ENCODE assay signal across 9 mouse cellular contexts in the genomic region with DNA sequence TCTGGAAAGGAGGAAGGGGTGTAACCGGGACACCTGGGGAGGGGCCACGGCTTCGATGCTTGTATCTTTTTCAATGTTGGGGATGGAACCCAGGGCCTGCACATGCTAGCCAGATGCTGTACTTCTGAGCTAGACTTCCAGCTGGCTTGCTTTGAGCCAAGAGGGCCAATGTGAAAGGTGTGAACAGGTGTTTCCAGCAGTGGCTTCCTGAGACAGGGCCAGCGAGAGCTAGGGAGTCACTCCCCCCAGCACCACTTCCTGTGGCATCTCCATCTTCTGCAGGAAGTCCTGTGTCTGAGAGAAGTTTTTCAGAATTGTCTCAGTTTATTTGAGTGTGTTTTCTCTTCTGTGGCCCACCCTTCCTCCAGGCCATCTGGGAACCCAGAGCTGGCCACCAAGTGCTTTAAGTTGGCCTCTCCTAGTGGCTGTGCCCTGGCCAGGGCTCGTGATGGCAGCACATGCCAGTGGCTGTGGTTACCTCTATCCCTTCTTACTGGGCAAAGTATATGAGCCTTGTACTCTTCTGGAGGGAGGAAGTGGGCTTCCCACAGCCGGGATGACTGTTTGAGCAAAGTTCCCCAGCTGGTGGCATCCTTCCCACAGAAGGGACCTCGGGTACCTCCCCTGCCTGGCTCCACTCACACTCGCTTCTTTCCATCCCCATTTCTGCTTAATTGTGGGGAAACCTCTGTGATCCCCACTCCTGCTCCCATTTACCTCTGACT. TPM values are rescaled to one million over a fixed set of nuclear protein-coding genes. Genes with fewer than 3 reads are reported as not detected.
DNase-seq lines count a peak whose midpoint lies in the region; ATAC-seq lines count a peak whose summit lies in the region.
"Had no signal": no experiment of that assay in that cellular context is flagged by ENCODE, and none has a peak within 500 bp of the region (broad histone marks: within the 10 kb centered on the region; RNA-seq: fewer than 3 reads in every experiment).

No protein-coding gene starts in this region.

- no peak for ATAC-seq in heart, embryonic 15.5 days (replicated peaks; ENCODE audit: insufficient number of reproducible peaks, insufficient read depth, low FRiP score, low read depth)
- no peak for ATAC-seq in neural tube, embryonic 15.5 days (ENCODE audit: low FRiP score)

- H3K4me1 ChIP-seq in heart, embryonic 15.5 days (replicated peaks) = peaks cover 49% of the 10 kb centered on the region
- peaks cover 13% of the 10 kb centered on the region; the same call in 1 of the 2 replicates for H3K4me1 ChIP-seq in neural tube, embryonic 15.5 days

- H3K9ac ChIP-seq in heart, embryonic 15.5 days = no peak overlapping the region
- H3K9ac ChIP-seq in neural tube, embryonic 15.5 days (replicated peaks) = no peak overlapping the region

- H3K4me3 ChIP-seq in heart, embryonic 15.5 days = no peak overlapping the region
- no peak overlapping the region for H3K4me3 ChIP-seq in neural tube, embryonic 15.5 days (replicated peaks)

- no peak for DNase-seq in heart, adult 9 months (ENCODE audit: low spot score in 2 of 2)
- no peak for DNase-seq in neural tube, embryonic 10.5 days (ENCODE audit: extremely low spot score, low spot score)
- peak; percentile 21 to 34 for DNase-seq in natural killer cell, adult 2 months (ENCODE audit: low spot score in 2 of 2)
- DNase-seq in thymus, postnatal 4 days = peak; percentile 66
- no peak for DNase-seq in cerebellum, adult 8-10 months
- DNase-seq in right cerebral cortex, adult 18-20 months = no peak
- DNase-seq: cerebellum, adult 9-10 months had no signal

- H3K9me3 ChIP-seq in heart, embryonic 15.5 days (replicated peaks) = no peaks in the 10 kb centered on the region
- H3K9me3 ChIP-seq in neural tube, embryonic 15.5 days (replicated peaks) = no peaks in the 10 kb centered on the region

- peak overlapping the region; percentile 70 for H3K27ac ChIP-seq in heart, embryonic 15.5 days
- H3K27ac ChIP-seq in neural tube, embryonic 15.5 days (replicated peaks) = peak overlapping the region; percentile 51; the same call in 1 of the 2 replicates

- H3K36me3 ChIP-seq in heart, embryonic 15.5 days = no peaks in the 10 kb centered on the region
- H3K36me3 ChIP-seq in neural tube, embryonic 15.5 days = no peaks in the 10 kb centered on the region

- no peak overlapping the region for H3K4me2 ChIP-seq in heart, embryonic 15.5 days
- H3K4me2 ChIP-seq in neural tube, embryonic 15.5 days = no peak overlapping the region

- no peaks in the 10 kb centered on the region for H3K27me3 ChIP-seq in heart, embryonic 15.5 days
- H3K27me3 ChIP-seq in neural tube, embryonic 15.5 days (replicated peaks) = no peaks in the 10 kb centered on the region

- WGBS in heart, embryonic 15.5 days = 79% methylated on average over 8 of the region's 8 CpGs
- 81% methylated on average over 8 of the region's 8 CpGs for WGBS in neural tube, embryonic 15.5 days

RNA-seq across cellular contexts. Expression of a gene that starts 17.3 kb away (rescaled TPM):
- 66.0 and 71.5 TPM in 2 replicates for polyA plus RNA-seq in heart, embryonic 15.5 days (2015; fragmentation: Nextera tagmentation; extraction: Ambion mirVana)
- 129 and 144 TPM in 2 replicates for polyA plus RNA-seq in neural tube, embryonic 15.5 days (2015; fragmentation: Nextera tagmentation; extraction: Ambion mirVana)

RNA-seq across cellular contexts. Expression of a gene that starts 30.4 kb away (rescaled TPM):
- 4.1 and 6.8 TPM in 2 replicates for polyA plus RNA-seq in heart, embryonic 15.5 days (2015; fragmentation: Nextera tagmentation; extraction: Ambion mirVana)
- polyA plus RNA-seq in neural tube, embryonic 15.5 days (2015; fragmentation: Nextera tagmentation; extraction: Ambion mirVana) = 2.4 and 4.3 TPM in 2 replicates

RNA-seq across cellular contexts. Expression of a gene that starts 46.7 kb away (rescaled TPM):
- 126 and 127 TPM in 2 replicates for polyA plus RNA-seq in heart, embryonic 15.5 days (2015; fragmentation: Nextera tagmentation; extraction: Ambion mirVana)
- polyA plus RNA-seq in neural tube, embryonic 15.5 days (2015; fragmentation: Nextera tagmentation; extraction: Ambion mirVana) = 224 and 233 TPM in 2 replicates

RNA-seq across cellular contexts. Expression of a gene that starts 57.1 kb away (rescaled TPM):
- 43.3 and 51.3 TPM in 2 replicates for polyA plus RNA-seq in heart, embryonic 15.5 days (2015; fragmentation: Nextera tagmentation; extraction: Ambion mirVana)
- 56.8 and 63.6 TPM in 2 replicates for polyA plus RNA-seq in neural tube, embryonic 15.5 days (2015; fragmentation: Nextera tagmentation; extraction: Ambion mirVana)

Comparison
In these comparisons a context has a peak if more than half of its experiments do, and no peak if none do; other contexts are left out.
1. DNase-seq: peak in natural killer cell, adult 2 months (2 of 2) and thymus, postnatal 4 days (single experiment); none in heart, adult 9 months (0 of 2), neural tube, embryonic 10.5 days (single experiment), cerebellum, adult 8-10 months (single experiment) and right cerebral cortex, adult 18-20 months (single experiment).